Mouse (Mus musculus): Measurements from ENCODE around the gene Ier5. TPM values are rescaled to one million over a fixed set of nuclear protein-coding genes. Genes with fewer than 3 reads are reported as not detected.
A peak's percentile ranks its signal among the peaks of the same experiment; 100 is the strongest.

The Ier5 gene
- total and polyA plus RNA-seq, 3 experiments = 9.8 to 16.8 (median 12.5) TPM

DNA sequence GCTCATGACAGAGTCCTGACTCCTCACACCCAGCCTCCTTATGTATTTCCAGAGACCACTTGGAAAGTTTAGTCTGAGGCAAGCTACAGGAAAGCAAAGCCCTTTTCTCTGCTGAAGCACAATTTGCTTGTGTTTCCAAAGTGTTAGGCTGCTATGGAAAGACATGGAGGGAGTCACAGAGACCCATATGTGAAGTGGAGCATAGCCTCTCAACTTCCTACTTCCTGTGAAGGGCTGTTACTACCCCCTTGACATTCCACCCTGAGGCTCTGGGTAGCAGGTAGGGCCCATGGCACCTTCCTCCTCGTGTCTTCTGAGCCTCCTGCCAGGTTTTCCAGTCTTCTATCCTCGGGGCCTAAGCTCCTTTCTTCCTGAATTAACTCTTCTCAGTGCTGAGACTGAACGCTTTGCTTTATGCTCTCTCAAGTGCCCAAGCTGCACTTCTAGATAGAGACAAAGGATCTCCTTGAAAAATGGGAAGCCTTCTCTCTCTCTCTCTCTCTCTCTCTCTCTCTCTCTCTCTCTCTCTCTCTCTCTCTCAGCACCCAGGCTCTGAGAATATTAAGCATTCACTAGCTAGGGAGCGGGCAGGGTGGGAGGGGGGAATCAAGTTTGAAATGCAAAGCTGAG lies 47.2 kb downstream of the Ier5 start:
- no peak overlapping the region for H3K9ac ChIP-seq (ENCODE audit: low read depth, low read length)
- 54% methylated on average over 4 of the region's 4 CpGs for WGBS
- H3K79me2 ChIP-seq (replicated peaks; ENCODE audit: control insufficient read depth, insufficient read depth, low read length) = no peaks in the 10 kb centered on the region
- intact Hi-C loops (cut with DNase I) = no loop called here
- TF ChIP-seq POLR2A (IDR thresholded peaks at IDR 0.05; ENCODE audit: insufficient read depth, low read depth, low read length) (no peak), CTCF (IDR thresholded peaks at IDR 0.05) (no peak), EP300 (IDR thresholded peaks at IDR 0.05; ENCODE audit: insufficient read depth, low read depth, low read length) (no peak)
- no peak overlapping the region for H3K4me3 ChIP-seq
- H3K4me1 ChIP-seq (ENCODE audit: control insufficient read depth, insufficient read depth, low read length) = peaks cover 25% of the 10 kb centered on the region
- no peak for DNase-seq
- peak overlapping the region; percentile 60 for H3K27ac ChIP-seq
- no peaks in the 10 kb centered on the region for H3K36me3 ChIP-seq (ENCODE audit: control insufficient read depth, insufficient read depth, low read length)
- no peaks in the 10 kb centered on the region for H3K27me3 ChIP-seq (ENCODE audit: control insufficient read depth, insufficient read depth, low read length)

DNA sequence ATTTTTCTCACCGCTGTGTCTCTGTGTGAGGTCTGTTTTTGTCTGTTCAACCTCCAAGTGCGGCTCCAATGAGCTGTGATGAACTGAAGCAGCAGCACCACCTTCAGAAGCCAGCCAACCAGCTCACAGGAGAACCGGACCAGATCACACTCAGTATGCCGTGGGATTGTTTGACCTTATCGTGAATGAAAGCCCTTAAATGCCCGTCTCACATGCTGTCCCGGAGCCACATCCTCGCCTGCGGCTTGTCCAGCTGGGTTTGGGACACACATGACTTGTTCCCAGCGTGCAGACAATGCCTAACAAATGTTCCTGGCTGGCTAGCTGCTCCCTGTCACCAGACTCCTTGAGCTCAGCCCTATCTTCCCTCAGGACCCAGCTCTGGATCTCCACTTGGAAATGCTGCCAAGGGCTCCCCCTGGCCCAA lies 47.7 kb downstream of the Ier5 start:
- Histone ChIP-seq H3K36me3 (ENCODE audit: control insufficient read depth, insufficient read depth, low read length) (no peaks in the 10 kb centered on the region), H3K27ac (peak overlapping the region; percentile 60), H3K9ac (ENCODE audit: low read depth, low read length) (no peak overlapping the region), H3K4me3 (no peak overlapping the region), H3K4me1 (ENCODE audit: control insufficient read depth, insufficient read depth, low read length) (peaks cover 20% of the 10 kb centered on the region), H3K79me2 (replicated peaks; ENCODE audit: control insufficient read depth, insufficient read depth, low read length) (no peaks in the 10 kb centered on the region), H3K27me3 (ENCODE audit: control insufficient read depth, insufficient read depth, low read length) (no peaks in the 10 kb centered on the region)
- TF ChIP-seq POLR2A (IDR thresholded peaks at IDR 0.05; ENCODE audit: insufficient read depth, low read depth, low read length) (no peak), EP300 (IDR thresholded peaks at IDR 0.05; ENCODE audit: insufficient read depth, low read depth, low read length) (peak; percentile 84)
- WGBS = 37% methylated on average over 10 of the region's 10 CpGs
- intact Hi-C loops (cut with DNase I) = no loop called here
- peak; percentile 56 to 65 for DNase-seq

DNA sequence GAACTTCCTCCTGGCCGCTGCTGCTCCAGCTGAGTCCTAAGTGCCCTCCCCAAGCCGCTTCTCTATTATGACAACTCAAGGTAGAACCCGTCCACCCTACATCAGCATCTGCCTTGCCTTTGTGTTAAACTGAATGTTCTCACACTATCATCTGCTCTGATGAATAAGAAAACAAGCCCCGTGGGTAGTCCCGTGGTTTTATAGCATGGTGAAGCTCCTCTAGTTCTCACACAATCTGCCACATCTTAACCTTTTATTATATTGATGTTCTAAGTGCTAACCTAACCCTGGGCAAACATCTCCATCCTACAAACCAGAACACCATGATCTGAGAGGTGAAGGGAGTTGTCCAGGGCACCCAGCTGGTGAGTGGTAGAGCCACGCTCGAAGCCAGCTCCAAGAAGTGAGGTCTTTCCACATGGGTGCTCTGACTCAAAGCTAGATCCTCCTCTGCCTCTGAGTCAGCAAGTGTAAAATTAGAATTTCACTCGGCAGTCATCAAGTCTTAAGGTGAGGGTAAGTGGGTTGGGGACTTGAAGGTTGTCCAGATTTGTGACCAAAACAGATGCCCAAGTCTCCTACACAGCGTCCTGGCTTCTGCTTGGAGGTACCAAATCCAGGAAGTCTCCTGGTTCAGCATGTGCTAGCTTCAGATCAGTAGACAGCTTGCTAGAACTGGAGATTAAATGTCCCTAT lies 48.4 kb downstream of the Ier5 start:
- H3K27me3 ChIP-seq (ENCODE audit: control insufficient read depth, insufficient read depth, low read length) = no peaks in the 10 kb centered on the region
- 74% methylated on average over 9 of the region's 9 CpGs for WGBS
- H3K4me3 ChIP-seq = no peak overlapping the region
- intact Hi-C loops (cut with DNase I) = no loop called here
- DNase-seq = peak in 1 of 2 experiments; percentile 36
- peak overlapping the region; percentile 60 for H3K27ac ChIP-seq
- H3K79me2 ChIP-seq (replicated peaks; ENCODE audit: control insufficient read depth, insufficient read depth, low read length) = no peaks in the 10 kb centered on the region
- H3K9ac ChIP-seq (ENCODE audit: low read depth, low read length) = no peak overlapping the region
- TF ChIP-seq EP300 (IDR thresholded peaks at IDR 0.05; ENCODE audit: insufficient read depth, low read depth, low read length) (no peak), POLR2A (IDR thresholded peaks at IDR 0.05; ENCODE audit: insufficient read depth, low read depth, low read length) (no peak), CTCF (IDR thresholded peaks at IDR 0.05) (no peak)
- H3K36me3 ChIP-seq (ENCODE audit: control insufficient read depth, insufficient read depth, low read length) = no peaks in the 10 kb centered on the region
- peaks cover 17% of the 10 kb centered on the region for H3K4me1 ChIP-seq (ENCODE audit: control insufficient read depth, insufficient read depth, low read length)

DNA sequence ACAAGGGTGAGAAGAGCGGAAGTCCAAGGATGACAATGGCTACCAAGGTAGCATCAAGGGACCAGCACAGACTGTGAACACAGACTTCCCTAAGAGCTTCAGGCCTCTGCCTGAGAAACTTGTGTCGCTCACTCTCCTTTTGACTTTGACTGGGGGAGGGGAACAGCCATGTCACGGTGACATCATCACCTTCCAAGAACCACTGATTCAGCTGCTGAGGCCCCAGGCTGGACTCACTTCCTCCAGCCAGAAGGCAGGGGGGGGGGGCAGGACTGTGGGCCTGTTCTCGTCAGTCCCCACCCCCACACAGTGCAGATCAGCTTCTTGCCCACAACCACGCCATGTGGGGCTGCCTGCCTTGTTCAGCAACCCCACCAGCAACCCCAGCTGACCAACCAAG lies 49.3 kb downstream of the Ier5 start:
- WGBS = 44% methylated on average over 5 of the region's 5 CpGs
- TF ChIP-seq CTCF (IDR thresholded peaks at IDR 0.05) (no peak), EP300 (IDR thresholded peaks at IDR 0.05; ENCODE audit: insufficient read depth, low read depth, low read length) (0 out of 2 replicates have a peak, but pooled peaks have one; percentile 37), POLR2A (IDR thresholded peaks at IDR 0.05; ENCODE audit: insufficient read depth, low read depth, low read length) (peak; percentile 36; the same call in 1 of the 2 replicates)
- no peak overlapping the region for H3K9ac ChIP-seq (ENCODE audit: low read depth, low read length)
- H3K4me1 ChIP-seq (ENCODE audit: control insufficient read depth, insufficient read depth, low read length) = peaks cover 16% of the 10 kb centered on the region
- intact Hi-C loops (cut with DNase I) = no loop called here
- H3K79me2 ChIP-seq (replicated peaks; ENCODE audit: control insufficient read depth, insufficient read depth, low read length) = no peaks in the 10 kb centered on the region
- peak; percentile 55 to 76 for DNase-seq
- peak overlapping the region; percentile 60 for H3K27ac ChIP-seq
- no peaks in the 10 kb centered on the region for H3K27me3 ChIP-seq (ENCODE audit: control insufficient read depth, insufficient read depth, low read length)
- no peak overlapping the region for H3K4me3 ChIP-seq
- H3K36me3 ChIP-seq (ENCODE audit: control insufficient read depth, insufficient read depth, low read length) = no peaks in the 10 kb centered on the region

DNA sequence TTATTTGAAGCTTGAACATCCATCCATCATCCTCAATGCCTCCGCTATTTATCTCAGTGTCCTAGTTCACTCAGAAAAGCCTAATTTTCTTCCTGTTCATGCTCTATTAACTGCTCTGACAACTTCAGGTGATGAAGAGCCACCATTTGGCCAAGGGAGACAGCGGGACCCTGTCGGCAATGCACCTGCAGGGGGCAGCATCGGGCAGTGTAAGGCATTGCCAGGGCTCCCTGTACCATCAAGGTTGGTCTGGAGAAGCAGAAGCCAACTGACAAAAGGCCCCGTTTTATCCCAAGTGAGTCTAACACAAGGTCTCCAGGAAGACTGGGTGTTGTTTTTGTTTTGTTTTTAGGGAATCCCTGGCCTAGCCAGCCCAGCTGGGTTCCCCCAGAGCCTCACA lies 50.5 kb downstream of the Ier5 start:
- Histone ChIP-seq H3K27me3 (ENCODE audit: control insufficient read depth, insufficient read depth, low read length) (no peaks in the 10 kb centered on the region), H3K27ac (no peak overlapping the region), H3K9ac (ENCODE audit: low read depth, low read length) (no peak overlapping the region), H3K4me1 (ENCODE audit: control insufficient read depth, insufficient read depth, low read length) (peaks cover 16% of the 10 kb centered on the region), H3K79me2 (replicated peaks; ENCODE audit: control insufficient read depth, insufficient read depth, low read length) (no peaks in the 10 kb centered on the region), H3K4me3 (no peak overlapping the region), H3K36me3 (ENCODE audit: control insufficient read depth, insufficient read depth, low read length) (no peaks in the 10 kb centered on the region)
- TF ChIP-seq EP300 (IDR thresholded peaks at IDR 0.05; ENCODE audit: insufficient read depth, low read depth, low read length) = peak; percentile 98
- peak; percentile 99 for TF ChIP-seq CTCF (IDR thresholded peaks at IDR 0.05)
- no peak for TF ChIP-seq POLR2A (IDR thresholded peaks at IDR 0.05; ENCODE audit: insufficient read depth, low read depth, low read length)
- WGBS = 4% methylated on average over 5 of the region's 5 CpGs
- intact Hi-C loops (cut with DNase I) = loop anchor here (1.0 kb wide), 3 partner anchors 49 to 169 kb away; no protein-coding TSS in a partner anchor
- peak; percentile 90 to 96 for DNase-seq

Other genes with a start within 250 kb of the Ier5 start
- under 1 TPM; 0.08 to 0.09 TPM for gene Cacna1e, start 215.1 kb downstream of the Ier5 start, total RNA-seq (2021)
- 0.06 and 0.14 TPM in 2 replicates for gene Cacna1e, start 215.1 kb downstream of the Ier5 start, polyA plus RNA-seq (2012; rRNA removed)
- 1 to 10 TPM; 6.5 to 6.7 TPM for gene Mr1, start 47.2 kb upstream of the Ier5 start, total RNA-seq (2021)
- gene Mr1, start 47.2 kb upstream of the Ier5 start, polyA plus RNA-seq (2012; rRNA removed) = 6.1 and 11.9 TPM in 2 replicates
- 10 to 100 TPM; 22.2 to 23.0 TPM for gene Stx6, start 59.1 kb upstream of the Ier5 start, total RNA-seq (2021)
- gene Stx6, start 59.1 kb upstream of the Ier5 start, polyA plus RNA-seq (2012; rRNA removed) = 18.0 and 19.0 TPM in 2 replicates
- gene BC034090, start 144.8 kb upstream of the Ier5 start, total RNA-seq (2021) = 10 to 100 TPM; 37.2 to 37.5 TPM
- 31.8 and 44.8 TPM in 2 replicates for gene BC034090, start 144.8 kb upstream of the Ier5 start, polyA plus RNA-seq (2012; rRNA removed)